Mouse (Mus musculus) heart, adult 2 months (tissue): ENCODE data around the gene Igsf21.

ENCODE experiments used
- CTCF ChIP-seq: fragments of 200-600 bp; IDR thresholded peaks from 2 replicates; pipeline ENCODE4 v1.8.1; 2022; ENCODE audit warnings: antibody characterized with exemption, mild to moderate bottlenecking, moderate library complexity
- POLR2A ChIP-seq: fragments of 200-500 bp; IDR thresholded peaks from 2 replicates; pipeline ENCODE4 v1.6.1; 2011; ENCODE audit warnings: mild to moderate bottlenecking, low read depth, low read length, control low read depth; ENCODE audit not compliant: insufficient read depth

- no peak for TF ChIP-seq POLR2A
- no peak for TF ChIP-seq CTCF
These were observed 242.4 kb downstream of the Igsf21 start for GRCm38 (mm10) chr4:140004170-140004569.
